Mouse (Mus musculus): ENCODE data around the gene Ubn1. TPM values are rescaled to one million over a fixed set of nuclear protein-coding genes. Genes with fewer than 3 reads are reported as not detected.

Gene Ubn1
- total RNA-seq, 2 experiments from 2014 or later, result 30.4 to 33.1 TPM

Other genes starting within 250 kb of the Ubn1 start
- not detected for gene 4930562C15Rik, start 214.6 kb upstream of the Ubn1 start, total RNA-seq (2021)
- gene Ubald1, start 169.7 kb upstream of the Ubn1 start, total RNA-seq (2021), result 10 to 100 TPM; 58.5 to 59.1 TPM
- gene Mgrn1, start 163.8 kb upstream of the Ubn1 start, total RNA-seq (2021), result 100 to 1,000 TPM; 152 to 163 TPM
- gene Nudt16l1, start 111.3 kb upstream of the Ubn1 start, total RNA-seq (2021), result 10 to 100 TPM; 65.9 to 68.9 TPM
- 10 to 100 TPM; 60.2 to 63.0 TPM for gene Anks3, start 85.9 kb upstream of the Ubn1 start, total RNA-seq (2021)
- gene Sept12, start 52.2 kb upstream of the Ubn1 start, total RNA-seq (2021), result not detected
- not detected for gene Smim22, start 42.8 kb upstream of the Ubn1 start, total RNA-seq (2021)
- gene Rogdi, start 36.5 kb upstream of the Ubn1 start, total RNA-seq (2021), result 10 to 100 TPM; 79.8 to 89.3 TPM
- 100 to 1,000 TPM; 143 to 146 TPM for gene Glyr1, start 194 bp upstream of the Ubn1 start, total RNA-seq (2021)
- under 1 TPM; 0.18 to 0.26 TPM for gene Ppl, start 82.4 kb downstream of the Ubn1 start, total RNA-seq (2021)
- gene Sec14l5, start 97.1 kb downstream of the Ubn1 start, total RNA-seq (2021), result under 1 TPM; 0.10 to 0.18 TPM
- gene Nagpa, start 154.0 kb downstream of the Ubn1 start, total RNA-seq (2021), result 1 to 10 TPM; 6.8 to 7.5 TPM
- gene AU021092, start 172.2 kb downstream of the Ubn1 start, total RNA-seq (2021), result 10 to 100 TPM; 10.2 to 11.3 TPM
- 10 to 100 TPM; 29.9 to 30.8 TPM for gene Alg1, start 183.6 kb downstream of the Ubn1 start, total RNA-seq (2021)
- 1 to 10 TPM; 2.9 to 3.6 TPM for gene Eef2kmt, start 205.9 kb downstream of the Ubn1 start, total RNA-seq (2021)